18 mouse cellular contexts compared by ENCODE assay signal in genomic region chr6:108512097-108512496, GRCm38 (mm10).
"Had no signal": no experiment of that assay in that cellular context is flagged by ENCODE, and none has a peak within 500 bp of the region (broad histone marks: within the 10 kb centered on the region; RNA-seq: fewer than 3 reads in every experiment).

No protein-coding gene starts in this region.

- ATAC-seq: intestine, postnatal 0 days had no signal

- DNase-seq: kidney, adult 8-10 months; left cerebral cortex, postnatal 4 days; lung, adult 18-20 months; lung, postnatal 10 days; lung, postnatal 36 days; midbrain, embryonic 14.5 days; thymus, adult 18-20 months; thymus, postnatal 14 days; thymus, postnatal 4 days had no signal

- H3K36me3 ChIP-seq: lung, embryonic 15.5 days; neural tube, embryonic 12.5 days; neural tube, embryonic 15.5 days had no signal

- H3K4me1 ChIP-seq: limb, embryonic 12.5 days; midbrain, embryonic 10.5 days; neural tube, embryonic 12.5 days; neural tube, embryonic 15.5 days had no signal

- H3K4me3 ChIP-seq: limb, embryonic 12.5 days; limb, embryonic 15.5 days; lung, embryonic 15.5 days; megakaryocyte, embryonic 14.5 days; midbrain, embryonic 10.5 days; neural tube, embryonic 12.5 days; neural tube, embryonic 15.5 days had no signal

- H3K27me3 ChIP-seq: limb, embryonic 12.5 days; limb, embryonic 15.5 days; lung, embryonic 15.5 days; megakaryocyte, embryonic 14.5 days; neural tube, embryonic 12.5 days; neural tube, embryonic 15.5 days had no signal

- H3K27ac ChIP-seq: limb, embryonic 12.5 days; limb, embryonic 15.5 days; liver, embryonic 14.5 days; lung, embryonic 15.5 days; midbrain, embryonic 10.5 days; neural tube, embryonic 12.5 days; neural tube, embryonic 15.5 days had no signal
